Mouse (Mus musculus) testis, adult 2 months (tissue): ENCODE results near the gene Rae1.

Experiments
- CTCF ChIP-seq: fragments of 200-500 bp; IDR thresholded peaks from 2 replicates; pipeline ENCODE4 v1.5.1; 2012; ENCODE audit warnings: low read depth, mild to moderate bottlenecking, inconsistent platforms, low read length, moderate library complexity; ENCODE audit not compliant: control insufficient read depth, insufficient read depth, insufficient replicate concordance
- POLR2A ChIP-seq: fragments of 200-500 bp; IDR thresholded peaks from 2 replicates; pipeline ENCODE4 v1.6.1; 2012; ENCODE audit warnings: low read depth, mild to moderate bottlenecking, inconsistent platforms, low read length, moderate library complexity; ENCODE audit not compliant: control insufficient read depth

DNA sequence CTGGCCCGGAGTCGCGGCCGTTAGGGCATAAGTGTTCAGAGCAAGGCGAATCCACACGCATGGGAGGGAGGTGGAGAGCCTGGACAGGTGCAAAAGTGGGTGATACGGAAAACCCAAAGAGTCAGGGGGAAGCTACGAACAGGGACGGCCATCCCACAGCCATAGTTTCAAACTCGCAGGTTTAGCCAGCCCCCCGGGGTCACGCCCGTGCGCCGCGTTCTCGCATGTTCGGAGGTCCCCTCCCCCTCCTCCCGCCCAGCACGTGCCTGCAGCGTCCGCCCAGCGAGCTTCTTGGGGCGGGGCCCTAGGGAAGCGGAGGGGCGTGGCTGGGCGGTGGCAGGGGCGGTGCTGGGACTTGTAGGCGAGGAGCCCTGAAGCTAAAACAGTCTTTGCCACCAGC, 19.9 kb downstream of the Rae1 start:
- TF ChIP-seq POLR2A (no peak; the same call in 1 of the 2 replicates), CTCF (0 out of 2 replicates have a peak, but pooled peaks have one; percentile 9)
